Comparison of ENCODE assay signal across 8 mouse cellular contexts in the genomic region with DNA sequence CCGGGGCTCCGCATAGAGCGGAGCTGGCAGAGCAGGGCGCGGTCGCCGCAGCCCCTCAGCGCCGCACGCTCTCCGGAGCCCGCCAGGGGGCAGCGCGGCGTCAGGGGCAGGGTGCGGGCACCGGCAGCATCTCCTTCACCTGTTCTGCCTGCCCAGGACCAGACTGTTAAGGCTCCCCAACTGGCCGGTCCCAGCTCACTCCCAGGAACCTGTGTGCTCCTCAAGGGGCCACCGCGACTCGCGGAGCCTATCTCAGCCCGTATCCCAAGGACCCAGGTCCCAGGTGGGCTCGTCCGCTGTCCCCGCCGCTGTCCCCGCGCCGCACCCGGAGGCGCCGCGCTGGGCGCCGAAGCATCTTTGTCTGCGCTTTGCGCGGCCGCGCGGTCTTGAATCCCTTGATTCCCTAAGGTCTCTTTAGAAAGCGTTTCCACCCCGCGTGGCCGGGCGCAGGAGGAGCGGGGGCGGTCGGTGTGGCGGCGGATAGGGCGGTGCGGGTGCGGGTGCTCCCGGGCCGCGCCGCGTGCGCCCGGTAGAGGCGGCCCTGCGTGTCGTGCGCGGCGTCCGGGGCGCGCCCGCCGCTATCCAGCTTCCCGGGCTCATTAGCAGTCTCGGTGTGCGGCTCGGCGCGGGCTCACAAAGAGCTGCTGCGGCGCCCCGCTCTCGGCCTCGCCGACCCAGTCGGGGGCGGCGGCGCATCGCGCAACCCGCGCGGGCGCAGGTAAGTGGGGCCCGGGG. TPM values are rescaled to one million over a fixed set of nuclear protein-coding genes. Genes with fewer than 3 reads are reported as not detected.
DNase-seq lines count a peak whose midpoint lies in the region; ATAC-seq and TF ChIP-seq lines count a peak whose summit lies in the region.

A gene (plus strand): TSS at position 171 of the 735 bp plus-strand sequence.

- peak within 1 kb of the TSS; percentile 69 for H3K9ac ChIP-seq in stomach, embryonic 16.5 days (ENCODE audit: low read length)

- no peaks in the 10 kb centered on the region for H3K9me3 ChIP-seq in midbrain, embryonic 10.5 days (replicated peaks)
- no peaks in the 10 kb centered on the region for H3K9me3 ChIP-seq in stomach, embryonic 16.5 days (replicated peaks; ENCODE audit: control insufficient read depth, low read length)

- no peak for DNase-seq in thymus, adult 2 months
- DNase-seq in thymus, adult 18-20 months, result no peak
- DNase-seq in cerebellum, postnatal 25 days, result peak; percentile 92 to 95
- peak; percentile 75 to 77 for DNase-seq in frontal cortex, postnatal 36 days (ENCODE audit: low spot score in 2 of 2)
- DNase-seq in layer of hippocampus, postnatal 10 days (ENCODE audit: low spot score in 2 of 2), result peak; percentile 77 to 87
- peak; percentile 79 for DNase-seq in midbrain, embryonic 10.5 days (ENCODE audit: low spot score)
- no peak for DNase-seq in spleen, adult 12 weeks (ENCODE audit: low spot score)

- H3K4me2 ChIP-seq in stomach, embryonic 16.5 days (ENCODE audit: low read depth, low read length), result peak within 1 kb of the TSS; percentile 92

- WGBS in thymus, adult 2 months, result 7% methylated on average over 96 of the region's 96 CpGs
- WGBS in midbrain, embryonic 10.5 days, result under 1% methylated on average over 96 of the region's 96 CpGs
- under 1% methylated on average over 79 of the region's 96 CpGs for WGBS in stomach, embryonic 16.5 days

- peaks cover 2% of the 10 kb centered on the region; the same call in 1 of the 2 replicates for H3K27me3 ChIP-seq in thymus, adult 2 months (ENCODE audit: control insufficient read depth, insufficient read depth, low read length)
- peaks cover 32% of the 10 kb centered on the region for H3K27me3 ChIP-seq in midbrain, embryonic 10.5 days (ENCODE audit: low read depth, poor library complexity, severe bottlenecking)
- peaks cover 38% of the 10 kb centered on the region for H3K27me3 ChIP-seq in stomach, embryonic 16.5 days (ENCODE audit: control insufficient read depth, insufficient read depth, low read length)

- peak; percentile 68 for ATAC-seq in stomach, embryonic 16.5 days (ENCODE audit: insufficient read depth, low FRiP score)

- H3K4me3 ChIP-seq in thymus, adult 2 months (ENCODE audit: control insufficient read depth, insufficient read depth, low read length), result no peak within 1 kb of the TSS
- peak within 1 kb of the TSS; percentile 92 for H3K4me3 ChIP-seq in midbrain, embryonic 10.5 days
- peak within 1 kb of the TSS; percentile 58 for H3K4me3 ChIP-seq in stomach, embryonic 16.5 days (replicated peaks; ENCODE audit: low read length)

- H3K36me3 ChIP-seq in thymus, adult 2 months (ENCODE audit: control insufficient read depth, insufficient read depth, low read length), result no peaks in the 10 kb centered on the region
- no peaks in the 10 kb centered on the region for H3K36me3 ChIP-seq in midbrain, embryonic 10.5 days
- H3K36me3 ChIP-seq in stomach, embryonic 16.5 days (ENCODE audit: control insufficient read depth, insufficient read depth, low read length), result no peaks in the 10 kb centered on the region

- no peak within 1 kb of the TSS for H3K27ac ChIP-seq in thymus, adult 2 months (ENCODE audit: control insufficient read depth, insufficient read depth, low read length)
- peak within 1 kb of the TSS; percentile 96 for H3K27ac ChIP-seq in midbrain, embryonic 10.5 days (replicated peaks)
- H3K27ac ChIP-seq in stomach, embryonic 16.5 days (ENCODE audit: low read length), result no peak within 1 kb of the TSS

- 0 out of 2 replicates have a peak, but pooled peaks have one; percentile 21 for TF ChIP-seq CTCF in thymus, adult 2 months (IDR thresholded peaks at IDR 0.05; ENCODE audit: borderline replicate concordance, control insufficient read depth, extremely low read depth, insufficient read depth, low read length, poor library complexity)

- no peak for TF ChIP-seq POLR2A in thymus, adult 2 months (IDR thresholded peaks at IDR 0.05; ENCODE audit: control insufficient read depth, extremely low read depth, insufficient read depth, low read length, poor library complexity)

- no peaks in the 10 kb centered on the region for H3K4me1 ChIP-seq in thymus, adult 2 months (replicated peaks; ENCODE audit: control insufficient read depth, insufficient read depth, low read length)
- peaks cover 43% of the 10 kb centered on the region for H3K4me1 ChIP-seq in midbrain, embryonic 10.5 days
- no peaks in the 10 kb centered on the region for H3K4me1 ChIP-seq in stomach, embryonic 16.5 days (ENCODE audit: control insufficient read depth, insufficient read depth, low read length)

RNA-seq across cellular contexts. Expression of the gene that starts here (rescaled TPM):
- 17.1 and 18.1 TPM in 2 replicates for polyA plus RNA-seq in thymus, adult 2 months (2012; rRNA removed)
- 100 to 1,000 TPM; 300 to 305 TPM for total RNA-seq in layer of hippocampus, postnatal 10 days (2021)
- 50.1 and 68.0 TPM in 2 replicates for polyA plus RNA-seq in midbrain, embryonic 10.5 days (2016; fragmentation: Nextera tagmentation; extraction: Ambion mirVana)
- polyA plus RNA-seq in stomach, embryonic 16.5 days (2015; fragmentation: Nextera tagmentation; extraction: Ambion mirVana), result 5.8 and 6.7 TPM in 2 replicates

Comparison
In these comparisons a context has a peak if more than half of its experiments do, and no peak if none do; other contexts are left out.
1. DNase-seq: peak in cerebellum, postnatal 25 days (2 of 2), frontal cortex, postnatal 36 days (2 of 2), layer of hippocampus, postnatal 10 days (2 of 2) and midbrain, embryonic 10.5 days (single experiment); none in thymus, adult 2 months (single experiment), thymus, adult 18-20 months (0 of 2) and spleen, adult 12 weeks (single experiment).